Mouse (Mus musculus) intestine, embryonic 14.5 days (tissue): ENCODE measurements at regions not wholly inside any gene's neighbourhood (a gene's known extent, or its start where the extent isn't known, plus 50 kb on each side); places are given as distances from the start of the nearest gene placed in this dataset.

Experiments
- ATAC-seq: fragments of 200-750 bp; cut with Nextera tagmentation; replicated peaks from 2 replicates; pipeline ENCODE4 v1.8.0; 2017; ENCODE audit warnings: low read depth, moderate number of reproducible peaks, moderate TSS enrichment, moderate library complexity; ENCODE audit not compliant: low FRiP score, low TSS enrichment
- DNase-seq: peaks from one replicate; pipeline ENCODE4 v3.0.0-alpha.2; 2018; ENCODE audit warnings: low spot score
- H3K27ac ChIP-seq: fragments of 300-500 bp; sonication (generic); 2 replicates; pipeline ENCODE4 v1.5.1; 2014; ENCODE audit warnings: low read depth, mild to moderate bottlenecking, control low read depth
- H3K27me3 ChIP-seq: fragments of 300-500 bp; sonication (generic); replicated peaks from 2 replicates; pipeline ENCODE4 v1.6.1; 2014; ENCODE audit warnings: low read length, control low read depth; ENCODE audit not compliant: control insufficient read depth, insufficient read depth
- H3K36me3 ChIP-seq: fragments of 300-500 bp; sonication (generic); 2 replicates; pipeline ENCODE4 v1.6.1; 2014; ENCODE audit warnings: low read length, control low read depth; ENCODE audit not compliant: control insufficient read depth, insufficient read depth
- H3K4me1 ChIP-seq: fragments of 300-500 bp; sonication (generic); replicated peaks from 2 replicates; pipeline ENCODE4 v1.6.1; 2014; ENCODE audit warnings: low read length, control low read depth, mixed read lengths; ENCODE audit not compliant: control insufficient read depth, insufficient read depth
- H3K4me2 ChIP-seq: fragments of 300-500 bp; sonication (generic); 2 replicates; pipeline ENCODE4 v1.6.1; 2014; ENCODE audit warnings: low read length
- H3K4me3 ChIP-seq: fragments of 300-500 bp; sonication (generic); 2 replicates; pipeline ENCODE4 v1.5.1; 2014; ENCODE audit warnings: low read depth, low read length, control low read depth, mixed read lengths
- H3K9ac ChIP-seq: fragments of 300-500 bp; sonication (generic); 2 replicates; pipeline ENCODE4 v1.6.1; 2014; ENCODE audit warnings: mild to moderate bottlenecking, low read length
- H3K9me3 ChIP-seq: fragments of 300-500 bp; sonication (generic); 2 replicates; pipeline ENCODE4 v1.6.1; 2016; ENCODE audit warnings: low read length, control low read depth; ENCODE audit not compliant: control insufficient read depth
- WGBS: fragments of 180-500 bp; shearing (Covaris S2); extraction: QIAGEN DNeasy Blood & Tissue Kit; methylation state at CpG from one replicate; pipeline ENCODE4 v1.1.7; 2014; 5-methylcytosine and 5-hydroxymethylcytosine counted together

GRCm38 (mm10) chr2:178929033-178929432 is 498.7 kb downstream of the Cdh26 start:
- Histone ChIP-seq H3K4me3 (no peak overlapping the region), H3K9me3 (no peaks in the 10 kb centered on the region), H3K4me1 (no peaks in the 10 kb centered on the region), H3K4me2 (no peak overlapping the region), H3K27ac (no peak overlapping the region), H3K27me3 (no peaks in the 10 kb centered on the region), H3K9ac (no peak overlapping the region), H3K36me3 (no peaks in the 10 kb centered on the region)
- DNase-seq (no peak), ATAC-seq (no peak)
- WGBS = 62% methylated on average over 6 of the region's 6 CpGs

DNA sequence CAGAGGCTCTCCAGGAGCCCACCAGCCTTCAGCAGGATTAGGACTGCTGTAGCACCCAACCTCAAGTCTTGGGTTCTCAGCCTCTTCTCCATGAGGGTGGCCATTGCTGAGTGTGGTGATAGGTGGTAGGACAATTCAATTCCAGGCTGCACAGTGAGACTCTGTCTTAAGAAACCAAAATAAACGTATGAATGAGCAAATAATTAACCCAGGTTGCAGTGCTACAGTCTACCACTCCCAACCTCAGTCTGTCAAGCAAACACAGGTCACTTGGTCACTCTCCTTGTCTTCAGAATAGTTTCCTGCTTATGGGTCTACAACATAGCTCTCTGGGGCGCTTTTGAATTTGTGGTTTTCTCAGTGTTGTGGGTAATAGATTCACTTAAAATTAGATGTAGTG is 499.8 kb downstream of the Cdh26 start:
- H3K4me2 ChIP-seq = no peak overlapping the region
- ATAC-seq = peak; percentile 86

DNA sequence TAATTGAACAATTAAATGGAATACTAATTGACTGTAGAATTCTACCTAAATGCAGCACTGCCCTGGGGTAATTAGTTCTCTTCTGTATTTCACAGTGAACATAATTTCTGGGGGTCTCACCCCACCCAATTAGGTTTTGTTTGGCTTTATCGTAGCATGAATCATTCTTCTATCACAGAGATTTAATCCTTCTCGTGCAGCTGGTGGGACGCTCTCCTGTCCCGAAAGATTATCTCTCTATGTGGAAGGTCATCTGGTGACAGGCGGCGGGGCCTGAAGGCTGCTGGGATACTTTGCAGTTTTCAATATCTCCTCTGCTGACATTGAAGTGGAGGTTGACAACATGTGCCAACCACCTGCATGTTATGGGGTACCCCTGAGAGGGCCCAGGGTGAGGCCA is 493.8 kb upstream of the Cdh4 start:
- Histone ChIP-seq H3K27ac (no peak overlapping the region), H3K9me3 (no peaks in the 10 kb centered on the region), H3K4me1 (0 out of 2 replicates have a peak, but pooled peaks cover 4% of the 10 kb centered on the region), H3K36me3 (no peaks in the 10 kb centered on the region), H3K4me2 (no peak overlapping the region), H3K4me3 (no peak overlapping the region), H3K27me3 (no peaks in the 10 kb centered on the region), H3K9ac (no peak overlapping the region)
- DNase-seq (no peak), ATAC-seq (no peak)
- 77% methylated on average over 6 of the region's 6 CpGs for WGBS

More for the DNA sequence above, 499.8 kb downstream of the Cdh26 start:
- Histone ChIP-seq H3K27ac (no peak overlapping the region), H3K9ac (no peak overlapping the region), H3K36me3 (no peaks in the 10 kb centered on the region), H3K4me3 (no peak overlapping the region), H3K27me3 (no peaks in the 10 kb centered on the region), H3K4me1 (no peaks in the 10 kb centered on the region), H3K9me3 (no peaks in the 10 kb centered on the region)
- WGBS = 62% methylated on average over 2 of the region's 2 CpGs
- no peak for DNase-seq

GRCm38 (mm10) chr2:178949103-178949502 is 493.1 kb upstream of the Cdh4 start:
- Histone ChIP-seq H3K4me1 (0 out of 2 replicates have a peak, but pooled peaks cover 4% of the 10 kb centered on the region), H3K36me3 (no peaks in the 10 kb centered on the region), H3K27me3 (no peaks in the 10 kb centered on the region), H3K4me2 (no peak overlapping the region), H3K9me3 (no peaks in the 10 kb centered on the region), H3K27ac (no peak overlapping the region), H3K4me3 (no peak overlapping the region), H3K9ac (no peak overlapping the region)
- 29% methylated on average over 4 of the region's 4 CpGs for WGBS
- ATAC-seq (no peak), DNase-seq (no peak)

GRCm38 (mm10) chr2:178950304-178950703 is 491.9 kb upstream of the Cdh4 start:
- H3K36me3 ChIP-seq = no peaks in the 10 kb centered on the region
- no peak overlapping the region for H3K27ac ChIP-seq
- no peak for ATAC-seq
- H3K9ac ChIP-seq = no peak overlapping the region
- no peaks in the 10 kb centered on the region for H3K27me3 ChIP-seq
- H3K4me3 ChIP-seq = no peak overlapping the region
- WGBS = 25% methylated on average over 1 of the region's 1 CpGs
- 0 out of 2 replicates have a peak, but pooled peaks cover 4% of the 10 kb centered on the region for H3K4me1 ChIP-seq
- H3K9me3 ChIP-seq = no peaks in the 10 kb centered on the region
- no peak for DNase-seq
- H3K4me2 ChIP-seq = no peak overlapping the region

GRCm38 (mm10) chr2:178954420-178955067 is 487.7 kb upstream of the Cdh4 start:
- DNase-seq (no peak), ATAC-seq (no peak)
- Histone ChIP-seq H3K27ac (no peak overlapping the region), H3K4me2 (no peak overlapping the region), H3K4me1 (0 out of 2 replicates have a peak, but pooled peaks cover 4% of the 10 kb centered on the region), H3K27me3 (no peaks in the 10 kb centered on the region), H3K4me3 (no peak overlapping the region), H3K9ac (no peak overlapping the region), H3K36me3 (no peaks in the 10 kb centered on the region), H3K9me3 (no peaks in the 10 kb centered on the region)
- 67% methylated on average over 2 of the region's 2 CpGs for WGBS

DNA sequence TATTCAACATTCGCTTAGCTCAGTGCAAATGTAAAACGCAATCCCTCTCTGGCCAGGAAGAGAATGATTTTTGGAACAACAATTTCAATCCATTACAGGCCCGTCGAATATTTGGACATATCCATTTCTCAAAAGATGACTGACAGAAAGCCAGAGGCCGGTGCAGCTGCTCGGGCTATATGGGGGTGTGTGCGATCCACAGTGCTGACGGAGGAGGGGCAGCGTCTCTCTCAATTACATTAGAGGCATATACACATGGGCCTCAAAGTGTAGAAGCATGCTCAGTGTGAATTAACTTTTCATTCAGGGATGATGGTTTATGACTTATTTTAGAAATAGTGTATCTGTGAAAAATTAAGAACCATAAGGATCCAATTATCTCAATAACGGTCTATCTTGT is 483.4 kb upstream of the Cdh4 start:
- DNase-seq = no peak
- Histone ChIP-seq H3K9ac (no peak overlapping the region), H3K4me2 (no peak overlapping the region), H3K9me3 (no peaks in the 10 kb centered on the region), H3K27ac (no peak overlapping the region), H3K4me1 (no peaks in the 10 kb centered on the region), H3K27me3 (no peaks in the 10 kb centered on the region), H3K36me3 (no peaks in the 10 kb centered on the region), H3K4me3 (no peak overlapping the region)
- WGBS = 89% methylated on average over 10 of the region's 10 CpGs
- ATAC-seq = no peak

- Histone ChIP-seq H3K4me1 (no peaks in the 10 kb centered on the region), H3K27ac (no peak overlapping the region), H3K4me3 (no peak overlapping the region), H3K9ac (no peak overlapping the region), H3K4me2 (no peak overlapping the region), H3K27me3 (no peaks in the 10 kb centered on the region), H3K36me3 (no peaks in the 10 kb centered on the region), H3K9me3 (no peaks in the 10 kb centered on the region)
- ATAC-seq (no peak), DNase-seq (no peak)
- WGBS = 31% methylated on average over 6 of the region's 6 CpGs
Observed at GRCm38 (mm10) chr2:178959603-178960002, 482.6 kb upstream of the Cdh4 start.
